Mouse (Mus musculus) hindbrain, embryonic 14.5 days (tissue): ENCODE measurements around the gene Ctso. TPM values are rescaled to one million over a fixed set of nuclear protein-coding genes. Genes with fewer than 3 reads are reported as not detected.

Experiments
- ATAC-seq: fragments of 200-750 bp; cut with Nextera tagmentation; 2 replicates; pipeline ENCODE4 v1.8.0; 2017; ENCODE audit warnings: moderate number of reproducible peaks, mild to moderate bottlenecking, moderate TSS enrichment, moderate library complexity; ENCODE audit not compliant: low FRiP score
- DNase-seq: peaks from one replicate; pipeline ENCODE4 v3.0.0-alpha.2; 2015; ENCODE audit warnings: low spot score
- H3K27ac ChIP-seq: fragments of 300-500 bp; sonication (generic); 2 replicates; pipeline ENCODE4 v1.5.1; 2014; ENCODE audit warnings: mild to moderate bottlenecking, moderate library complexity
- H3K27me3 ChIP-seq: fragments of 300-500 bp; sonication (generic); 2 replicates; pipeline ENCODE4 v1.6.1; 2014; ENCODE audit warnings: mild to moderate bottlenecking, low read length, mixed read lengths; ENCODE audit not compliant: control insufficient read depth, insufficient read depth
- H3K36me3 ChIP-seq: fragments of 300-500 bp; sonication (generic); replicated peaks from 2 replicates; pipeline ENCODE4 v1.6.1; 2014; ENCODE audit not compliant: control insufficient read depth, insufficient read depth
- H3K4me1 ChIP-seq: fragments of 300-500 bp; sonication (generic); replicated peaks from 2 replicates; pipeline ENCODE4 v1.6.1; 2014; ENCODE audit warnings: antibody characterized with exemption, low read length, mixed read lengths; ENCODE audit not compliant: control insufficient read depth, insufficient read depth
- H3K4me2 ChIP-seq: fragments of 300-500 bp; sonication (generic); replicated peaks from 2 replicates; pipeline ENCODE4 v1.6.1; 2014; ENCODE audit warnings: mild to moderate bottlenecking, moderate library complexity
- H3K4me3 ChIP-seq: fragments of 300-500 bp; sonication (generic); replicated peaks from 2 replicates; pipeline ENCODE4 v1.5.1; 2014; ENCODE audit warnings: mild to moderate bottlenecking, low read length
- H3K9ac ChIP-seq: fragments of 300-500 bp; sonication (generic); 2 replicates; pipeline ENCODE4 v1.6.1; 2014
- H3K9me3 ChIP-seq: fragments of 300-500 bp; sonication (generic); 2 replicates; pipeline ENCODE4 v1.6.1; 2016; ENCODE audit warnings: low read length; ENCODE audit not compliant: control insufficient read depth
- WGBS: fragments of 180-500 bp; shearing (Covaris S2); extraction: QIAGEN DNeasy Blood & Tissue Kit; methylation state at CpG from one replicate; pipeline ENCODE4 v1.1.7; 2014; 5-methylcytosine and 5-hydroxymethylcytosine counted together
- polyA plus RNA-seq: library from polyadenylated mRNA; unstranded; fragments of >200 nt; fragmentation: Nextera tagmentation; extraction: Ambion mirVana; gene quantifications from 2 replicates; pipeline ENCODE4 v1.2.1, GENCODE M21; 2014

Ctso gene
- polyA plus RNA-seq, 1 experiment from 2014 or later, result 10.1 TPM

DNA sequence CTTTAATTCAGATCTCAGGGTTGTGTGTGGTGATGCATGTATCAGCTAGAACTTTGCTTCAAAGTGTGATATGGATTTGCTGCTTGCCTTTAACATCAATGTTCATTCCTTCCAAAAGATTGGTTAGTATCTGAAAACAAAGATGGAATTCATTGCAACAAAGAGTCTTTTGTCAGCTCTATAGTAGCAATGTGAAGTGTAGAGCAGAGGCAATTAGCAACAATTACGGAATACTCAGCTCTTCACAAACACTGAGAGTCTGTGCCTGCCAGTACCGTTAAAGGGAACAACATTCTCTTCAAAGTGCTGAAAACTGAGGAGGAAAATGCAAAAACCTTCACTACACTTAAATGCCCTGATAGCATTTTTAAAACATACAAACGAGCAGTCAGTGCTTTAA is 12.7 kb upstream of the Ctso start:
- Histone ChIP-seq H3K4me1 (0 out of 2 replicates have a peak, but pooled peaks cover 5% of the 10 kb centered on the region), H3K36me3 (no peaks in the 10 kb centered on the region), H3K9ac (no peak overlapping the region), H3K27ac (no peak overlapping the region), H3K9me3 (no peaks in the 10 kb centered on the region), H3K4me2 (no peak overlapping the region), H3K4me3 (no peak overlapping the region), H3K27me3 (no peaks in the 10 kb centered on the region)
- DNase-seq (no peak), ATAC-seq (no peak)
- WGBS, result 54% methylated on average over 3 of the region's 3 CpGs

DNA sequence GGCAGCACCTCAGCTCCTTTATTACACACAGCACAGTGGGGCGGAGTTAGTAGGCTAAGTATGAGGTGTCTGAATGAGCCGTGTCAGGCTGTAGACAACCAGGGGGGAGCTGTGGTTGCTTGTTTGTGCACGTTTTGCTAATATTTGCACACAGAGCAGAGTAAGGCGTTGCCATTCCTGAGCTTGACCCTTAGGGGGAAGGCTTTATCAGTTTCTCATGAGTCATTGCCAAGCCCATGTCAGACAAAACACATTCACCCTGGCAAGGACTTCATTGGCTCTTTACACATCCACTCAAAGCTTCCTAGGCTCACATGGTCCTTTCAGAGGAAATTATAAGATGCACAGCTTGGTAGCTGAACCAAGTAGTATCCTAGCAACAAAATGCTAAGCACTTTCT is 9.5 kb upstream of the Ctso start:
- no peak overlapping the region for H3K9ac ChIP-seq
- no peak overlapping the region for H3K27ac ChIP-seq
- H3K4me1 ChIP-seq, result 0 out of 2 replicates have a peak, but pooled peaks cover 5% of the 10 kb centered on the region
- no peak for DNase-seq
- no peaks in the 10 kb centered on the region for H3K9me3 ChIP-seq
- no peaks in the 10 kb centered on the region for H3K36me3 ChIP-seq
- no peaks in the 10 kb centered on the region for H3K27me3 ChIP-seq
- H3K4me2 ChIP-seq, result no peak overlapping the region
- 41% methylated on average over 4 of the region's 4 CpGs for WGBS
- no peak overlapping the region for H3K4me3 ChIP-seq
- no peak for ATAC-seq

DNA sequence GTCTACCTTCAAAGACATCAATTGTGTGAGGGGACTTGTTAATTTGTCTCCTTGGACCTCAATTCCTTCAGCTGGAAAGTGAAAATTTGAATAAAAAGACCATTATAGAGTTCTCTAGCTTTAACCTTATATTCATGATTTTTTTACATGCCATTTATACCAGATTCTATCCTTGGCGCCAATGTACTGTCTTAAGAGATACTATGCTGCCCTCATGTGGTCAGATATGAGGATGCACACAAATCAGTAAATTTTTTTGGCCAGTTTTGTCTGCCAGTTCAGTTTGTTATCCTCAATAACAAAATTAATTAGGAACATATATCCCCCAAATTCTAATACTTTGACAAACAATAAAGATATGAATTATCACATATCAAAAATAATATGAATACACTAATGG is 7.5 kb upstream of the Ctso start:
- no peak overlapping the region for H3K4me2 ChIP-seq
- H3K36me3 ChIP-seq, result no peaks in the 10 kb centered on the region
- WGBS, result 5% methylated on average over 1 of the region's 1 CpGs
- no peak overlapping the region for H3K4me3 ChIP-seq
- H3K4me1 ChIP-seq, result 0 out of 2 replicates have a peak, but pooled peaks cover 5% of the 10 kb centered on the region
- H3K9ac ChIP-seq, result no peak overlapping the region
- H3K9me3 ChIP-seq, result no peaks in the 10 kb centered on the region
- ATAC-seq (peak; percentile 55; the same call in 1 of the 2 replicates), DNase-seq (peak; percentile 89)
- no peaks in the 10 kb centered on the region for H3K27me3 ChIP-seq
- no peak overlapping the region for H3K27ac ChIP-seq

DNA sequence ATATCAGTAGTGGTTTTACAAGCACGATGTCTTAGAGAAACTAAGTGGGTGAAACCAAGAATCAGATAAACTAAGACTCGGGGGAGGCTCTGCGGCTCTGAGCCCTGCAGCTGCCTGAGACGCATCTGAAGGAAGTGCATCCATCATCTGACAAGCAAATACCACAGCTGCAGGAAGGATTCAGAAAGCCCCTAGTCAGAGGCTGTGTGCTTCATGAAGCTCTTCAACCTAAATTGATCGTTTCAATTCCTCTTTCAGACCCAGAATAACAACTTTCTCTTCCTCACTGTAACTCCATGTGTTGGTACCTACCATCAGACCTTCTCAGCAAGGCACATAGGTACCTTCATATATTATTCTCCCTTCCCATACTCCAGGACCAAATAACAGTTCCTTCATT is 6.5 kb upstream of the Ctso start:
- no peak for DNase-seq
- H3K4me2 ChIP-seq, result no peak overlapping the region
- no peak overlapping the region for H3K4me3 ChIP-seq
- H3K27ac ChIP-seq, result no peak overlapping the region
- WGBS, result 56% methylated on average over 5 of the region's 5 CpGs
- no peaks in the 10 kb centered on the region for H3K9me3 ChIP-seq
- H3K4me1 ChIP-seq, result 0 out of 2 replicates have a peak, but pooled peaks cover 2% of the 10 kb centered on the region
- no peak for ATAC-seq
- H3K27me3 ChIP-seq, result no peaks in the 10 kb centered on the region
- no peak overlapping the region for H3K9ac ChIP-seq
- H3K36me3 ChIP-seq, result no peaks in the 10 kb centered on the region

DNA sequence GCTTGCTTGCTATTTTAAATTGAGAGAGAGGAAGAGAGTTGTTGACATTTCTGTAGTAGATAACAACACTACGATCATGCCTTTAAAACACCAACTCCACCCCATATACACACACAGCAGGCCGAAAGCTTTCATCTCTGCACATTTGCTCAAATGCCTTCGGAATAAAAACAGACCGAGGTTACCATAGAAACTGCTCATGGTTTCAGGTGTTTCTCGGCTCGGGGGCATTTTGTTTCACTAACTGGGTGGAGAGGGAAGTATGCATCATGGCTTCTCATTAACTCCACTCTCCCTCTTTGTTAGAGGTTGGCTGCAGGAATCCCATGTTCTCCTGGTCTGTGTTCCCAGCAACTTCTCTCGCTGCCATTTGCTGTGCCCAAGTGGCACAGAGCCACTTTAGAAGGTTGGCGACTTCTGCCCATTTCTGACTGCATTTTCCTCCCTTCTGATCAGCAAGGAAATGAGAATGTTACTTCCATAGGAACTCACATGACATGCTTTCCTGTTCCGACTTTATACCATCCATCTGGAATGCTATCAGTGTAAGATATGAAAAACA is 5.6 kb upstream of the Ctso start:
- Histone ChIP-seq H3K27ac (no peak overlapping the region), H3K27me3 (no peaks in the 10 kb centered on the region), H3K36me3 (no peaks in the 10 kb centered on the region), H3K9ac (no peak overlapping the region), H3K4me3 (no peak overlapping the region), H3K4me1 (no peaks in the 10 kb centered on the region), H3K9me3 (no peaks in the 10 kb centered on the region), H3K4me2 (no peak overlapping the region)
- 48% methylated on average over 9 of the region's 9 CpGs for WGBS
- DNase-seq (no peak), ATAC-seq (no peak)

DNA sequence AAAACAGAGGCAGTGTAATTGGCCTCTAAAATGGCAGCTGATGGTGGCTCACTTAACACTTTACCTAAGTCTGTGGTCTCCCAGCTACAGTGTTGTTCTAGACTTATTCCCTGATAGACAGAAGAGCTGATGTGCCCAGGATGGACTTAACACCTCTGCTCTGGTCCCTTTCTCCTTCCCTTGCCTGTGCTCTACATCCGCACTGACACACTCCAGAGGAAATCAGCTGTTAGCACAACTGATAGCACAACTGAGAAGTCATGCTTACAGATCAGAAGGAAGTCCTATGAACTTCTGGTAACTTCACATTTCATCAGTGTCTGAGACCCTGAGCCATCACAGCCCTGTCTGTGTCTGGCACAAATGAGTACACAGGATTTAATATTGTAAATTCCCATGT is 3.3 kb upstream of the Ctso start:
- WGBS, result 92% methylated on average over 1 of the region's 1 CpGs
- H3K27me3 ChIP-seq, result no peaks in the 10 kb centered on the region
- ATAC-seq, result no peak

DNA sequence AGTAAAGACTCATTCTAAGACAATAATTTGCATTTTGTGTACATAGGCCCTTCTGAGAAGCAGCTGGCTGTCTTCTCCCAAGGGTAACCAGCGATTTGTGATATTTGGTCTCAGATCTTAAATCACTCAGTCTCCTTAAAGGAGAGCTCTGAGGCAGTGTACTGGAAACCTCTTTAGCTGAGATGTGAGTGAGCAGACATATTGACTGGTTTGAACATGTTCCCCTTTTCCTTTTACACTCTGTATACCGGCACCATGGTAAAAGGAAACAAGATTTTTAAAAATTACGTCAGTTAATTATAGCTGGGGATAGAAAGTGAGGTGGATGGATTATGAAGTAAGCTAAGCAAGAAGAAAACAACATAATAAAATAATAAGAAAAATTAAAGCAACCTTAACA is 706 bp upstream of the Ctso start:
- Histone ChIP-seq H3K4me3 (no peak overlapping the region), H3K9ac (no peak overlapping the region), H3K27ac (no peak overlapping the region; the same call in 1 of the 2 replicates), H3K27me3 (no peaks in the 10 kb centered on the region), H3K36me3 (no peaks in the 10 kb centered on the region), H3K4me2 (no peak overlapping the region), H3K4me1 (no peaks in the 10 kb centered on the region), H3K9me3 (no peaks in the 10 kb centered on the region)
- DNase-seq (no peak), ATAC-seq (no peak)
- WGBS, result 67% methylated on average over 3 of the region's 3 CpGs

More for the DNA sequence above, 3.3 kb upstream of the Ctso start:
- no peak for DNase-seq
- Histone ChIP-seq H3K27ac (no peak overlapping the region), H3K4me1 (no peaks in the 10 kb centered on the region), H3K4me2 (no peak overlapping the region), H3K36me3 (no peaks in the 10 kb centered on the region), H3K4me3 (no peak overlapping the region), H3K9me3 (no peaks in the 10 kb centered on the region), H3K9ac (no peak overlapping the region)

DNA sequence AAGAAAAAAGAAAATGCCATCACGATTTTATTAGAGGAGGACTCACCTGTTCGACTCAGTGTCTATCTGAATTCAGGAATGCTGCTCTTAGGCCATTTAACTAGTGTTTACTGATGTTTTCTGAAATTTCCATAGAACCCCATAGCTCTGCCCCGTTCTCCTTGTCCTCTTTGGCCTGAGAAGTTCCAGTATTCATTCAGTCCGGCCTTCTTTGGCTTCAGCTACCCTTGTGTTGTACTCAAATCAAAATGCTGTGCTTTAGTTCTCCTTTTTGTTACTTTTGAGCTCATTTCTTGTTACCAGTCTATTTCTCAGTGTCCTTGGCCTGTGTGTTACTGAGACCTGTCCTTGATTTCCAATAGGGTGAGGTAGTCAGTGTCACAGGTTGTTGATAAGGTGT is 947 bp downstream of the Ctso start:
- no peak overlapping the region for H3K4me2 ChIP-seq
- no peak overlapping the region for H3K9ac ChIP-seq
- no peaks in the 10 kb centered on the region for H3K9me3 ChIP-seq
- no peak overlapping the region for H3K27ac ChIP-seq
- H3K27me3 ChIP-seq, result no peaks in the 10 kb centered on the region
- H3K36me3 ChIP-seq, result no peaks in the 10 kb centered on the region
- no peak overlapping the region for H3K4me3 ChIP-seq
- ATAC-seq (no peak), DNase-seq (no peak)
- H3K4me1 ChIP-seq, result no peaks in the 10 kb centered on the region
- 88% methylated on average over 4 of the region's 4 CpGs for WGBS

DNA sequence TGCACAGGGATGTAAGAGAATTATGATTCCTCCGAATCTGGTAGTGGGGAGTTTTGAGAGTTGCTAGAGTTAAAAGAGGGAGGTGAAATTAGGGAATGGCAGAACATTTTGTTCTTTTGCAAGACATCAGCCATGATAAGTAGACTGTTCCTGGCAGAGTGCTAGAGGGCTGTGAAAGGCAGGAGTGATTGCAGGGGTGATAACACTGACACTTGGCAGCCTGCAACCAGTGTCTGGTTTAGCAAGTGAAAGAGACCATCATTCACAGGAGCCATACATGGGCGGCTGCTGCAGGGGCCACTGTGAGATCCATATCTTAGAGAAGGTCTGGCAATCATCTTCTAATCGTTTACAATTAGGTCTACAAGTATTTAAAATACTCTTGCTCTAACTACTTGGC is 6.5 kb downstream of the Ctso start:
- Histone ChIP-seq H3K27me3 (no peaks in the 10 kb centered on the region), H3K27ac (no peak overlapping the region), H3K36me3 (no peaks in the 10 kb centered on the region), H3K4me3 (no peak overlapping the region), H3K9me3 (0 out of 2 replicates have a peak, but pooled peaks cover 3% of the 10 kb centered on the region), H3K4me2 (no peak overlapping the region), H3K9ac (no peak overlapping the region), H3K4me1 (no peaks in the 10 kb centered on the region)
- 79% methylated on average over 3 of the region's 3 CpGs for WGBS
- DNase-seq, result no peak
- ATAC-seq, result no peak

DNA sequence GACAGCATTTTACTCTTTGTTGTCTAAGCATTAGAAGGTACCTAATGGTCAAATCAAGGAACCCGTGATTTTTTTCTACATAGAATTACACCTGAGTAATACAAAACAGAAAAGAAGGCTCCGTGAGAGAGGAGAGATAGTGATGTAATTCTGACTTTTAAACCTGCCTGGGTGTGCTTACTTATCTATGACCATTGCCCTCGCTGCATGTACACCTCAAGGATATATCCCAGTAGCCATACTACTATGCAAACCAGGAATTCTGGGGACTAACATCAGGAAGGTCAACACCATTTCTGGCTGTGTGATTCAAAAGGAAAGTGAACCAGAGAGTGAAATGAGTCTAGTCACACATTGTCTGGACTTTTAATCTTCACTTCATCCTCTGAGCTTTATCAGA is 9.9 kb downstream of the Ctso start:
- Histone ChIP-seq H3K4me2 (no peak overlapping the region), H3K9ac (no peak overlapping the region), H3K9me3 (0 out of 2 replicates have a peak, but pooled peaks cover 3% of the 10 kb centered on the region), H3K4me3 (no peak overlapping the region), H3K4me1 (no peaks in the 10 kb centered on the region), H3K36me3 (no peaks in the 10 kb centered on the region), H3K27me3 (no peaks in the 10 kb centered on the region), H3K27ac (no peak overlapping the region)
- DNase-seq (no peak), ATAC-seq (no peak)
- 97% methylated on average over 3 of the region's 3 CpGs for WGBS
